Mouse (Mus musculus): ENCODE results near the gene Tc2n. TPM values are rescaled to one million over a fixed set of nuclear protein-coding genes. Genes with fewer than 3 reads are reported as not detected.
A peak's percentile ranks its signal among the peaks of the same experiment; 100 is the strongest.

Gene Tc2n
- polyA plus RNA-seq, 1 experiment from 2014 or later: 0.32 TPM

GRCm38 (mm10) chr12:101758698-101759097, 40.4 kb upstream of the Tc2n start:
- Histone ChIP-seq H3K27me3 (ENCODE audit: control insufficient read depth, insufficient read depth, low read length) (no peaks in the 10 kb centered on the region), H3K27ac (replicated peaks in 1 of 2; ENCODE audit: control insufficient read depth in 1 of 2, insufficient read depth in 1 of 2, low read depth in 2 of 2, low read length in 2 of 2) (no peak overlapping the region), H3K4me2 (ENCODE audit: low read length) (no peak overlapping the region), H3K4me3 (ENCODE audit: control insufficient read depth in 1 of 2, insufficient read depth in 1 of 2, low read depth in 1 of 2, low read length in 2 of 2) (no peak overlapping the region), H3K36me3 (ENCODE audit: control insufficient read depth, insufficient read depth, low read length) (no peaks in the 10 kb centered on the region), H3K9me3 (ENCODE audit: control insufficient read depth, low read length) (no peaks in the 10 kb centered on the region), H3K4me1 (ENCODE audit: control insufficient read depth in 2 of 2, insufficient read depth in 2 of 2, low read length in 2 of 2) (no peaks in the 10 kb centered on the region), H3K9ac (ENCODE audit: low read length) (no peak overlapping the region)
- no peak for ATAC-seq (ENCODE audit: insufficient number of reproducible peaks, insufficient read depth, low FRiP score, low read depth)

- H3K4me3 ChIP-seq (ENCODE audit: control insufficient read depth in 1 of 2, insufficient read depth in 1 of 2, low read depth in 1 of 2, low read length in 2 of 2): no peak overlapping the region
- no peaks in the 10 kb centered on the region for H3K9me3 ChIP-seq (ENCODE audit: control insufficient read depth, low read length)
- H3K9ac ChIP-seq (ENCODE audit: low read length): no peak overlapping the region
- H3K27me3 ChIP-seq (ENCODE audit: control insufficient read depth, insufficient read depth, low read length): no peaks in the 10 kb centered on the region
- no peaks in the 10 kb centered on the region for H3K4me1 ChIP-seq (ENCODE audit: control insufficient read depth in 2 of 2, insufficient read depth in 2 of 2, low read length in 2 of 2)
- ATAC-seq (ENCODE audit: insufficient number of reproducible peaks, insufficient read depth, low FRiP score, low read depth): no peak
- WGBS: 43% methylated on average over 2 of the region's 2 CpGs
- H3K4me2 ChIP-seq (ENCODE audit: low read length): no peak overlapping the region
- no peaks in the 10 kb centered on the region for H3K36me3 ChIP-seq (ENCODE audit: control insufficient read depth, insufficient read depth, low read length)
- no peak overlapping the region for H3K27ac ChIP-seq (replicated peaks in 1 of 2; ENCODE audit: control insufficient read depth in 1 of 2, insufficient read depth in 1 of 2, low read depth in 2 of 2, low read length in 2 of 2)
Measured at GRCm38 (mm10) chr12:101742375-101742774, 24.1 kb upstream of the Tc2n start.

- no peak overlapping the region for H3K4me3 ChIP-seq (ENCODE audit: control insufficient read depth in 1 of 2, insufficient read depth in 1 of 2, low read depth in 1 of 2, low read length in 2 of 2)
- no peak overlapping the region for H3K4me2 ChIP-seq (ENCODE audit: low read length)
- H3K9ac ChIP-seq (ENCODE audit: low read length): no peak overlapping the region
- H3K36me3 ChIP-seq (ENCODE audit: control insufficient read depth, insufficient read depth, low read length): no peaks in the 10 kb centered on the region
- 16% methylated on average over 2 of the region's 2 CpGs for WGBS
- no peaks in the 10 kb centered on the region for H3K4me1 ChIP-seq (ENCODE audit: control insufficient read depth in 2 of 2, insufficient read depth in 2 of 2, low read length in 2 of 2)
- no peaks in the 10 kb centered on the region for H3K9me3 ChIP-seq (ENCODE audit: control insufficient read depth, low read length)
- ATAC-seq (ENCODE audit: insufficient number of reproducible peaks, insufficient read depth, low FRiP score, low read depth): no peak; the same call in 1 of the 2 replicates
- H3K27ac ChIP-seq (replicated peaks in 1 of 2; ENCODE audit: control insufficient read depth in 1 of 2, insufficient read depth in 1 of 2, low read depth in 2 of 2, low read length in 2 of 2): no peak overlapping the region
- H3K27me3 ChIP-seq (ENCODE audit: control insufficient read depth, insufficient read depth, low read length): no peaks in the 10 kb centered on the region
Measured at GRCm38 (mm10) chr12:101740486-101740885, 22.2 kb upstream of the Tc2n start.

GRCm38 (mm10) chr12:101740045-101740444, 21.7 kb upstream of the Tc2n start:
- Histone ChIP-seq H3K4me3 (ENCODE audit: control insufficient read depth in 1 of 2, insufficient read depth in 1 of 2, low read depth in 1 of 2, low read length in 2 of 2) (no peak overlapping the region), H3K27me3 (ENCODE audit: control insufficient read depth, insufficient read depth, low read length) (no peaks in the 10 kb centered on the region), H3K4me1 (ENCODE audit: control insufficient read depth in 2 of 2, insufficient read depth in 2 of 2, low read length in 2 of 2) (no peaks in the 10 kb centered on the region), H3K36me3 (ENCODE audit: control insufficient read depth, insufficient read depth, low read length) (no peaks in the 10 kb centered on the region), H3K9ac (ENCODE audit: low read length) (no peak overlapping the region), H3K27ac (replicated peaks in 1 of 2; ENCODE audit: control insufficient read depth in 1 of 2, insufficient read depth in 1 of 2, low read depth in 2 of 2, low read length in 2 of 2) (no peak overlapping the region), H3K9me3 (ENCODE audit: control insufficient read depth, low read length) (no peaks in the 10 kb centered on the region), H3K4me2 (ENCODE audit: low read length) (no peak overlapping the region)
- WGBS: 40% methylated on average over 2 of the region's 2 CpGs
- no peak for ATAC-seq (ENCODE audit: insufficient number of reproducible peaks, insufficient read depth, low FRiP score, low read depth)

GRCm38 (mm10) chr12:101718755-101719150, 430 bp upstream of the Tc2n start:
- H3K4me2 ChIP-seq (ENCODE audit: low read length): peak overlapping the region; percentile 100
- ATAC-seq (ENCODE audit: insufficient number of reproducible peaks, insufficient read depth, low FRiP score, low read depth): peak; percentile 47; the same call in 1 of the 2 replicates
- no peaks in the 10 kb centered on the region for H3K36me3 ChIP-seq (ENCODE audit: control insufficient read depth, insufficient read depth, low read length)
- H3K9ac ChIP-seq (ENCODE audit: low read length): no peak overlapping the region
- H3K4me1 ChIP-seq (ENCODE audit: control insufficient read depth in 2 of 2, insufficient read depth in 2 of 2, low read length in 2 of 2): no peaks in the 10 kb centered on the region; a peak in 1 of 4 replicates
- no peak overlapping the region for H3K27ac ChIP-seq (replicated peaks in 1 of 2; ENCODE audit: control insufficient read depth in 1 of 2, insufficient read depth in 1 of 2, low read depth in 2 of 2, low read length in 2 of 2)
- H3K27me3 ChIP-seq (ENCODE audit: control insufficient read depth, insufficient read depth, low read length): peaks cover 13% of the 10 kb centered on the region
- no peaks in the 10 kb centered on the region for H3K9me3 ChIP-seq (ENCODE audit: control insufficient read depth, low read length)
- 1% methylated on average over 9 of the region's 9 CpGs for WGBS
- H3K4me3 ChIP-seq (ENCODE audit: control insufficient read depth in 1 of 2, insufficient read depth in 1 of 2, low read depth in 1 of 2, low read length in 2 of 2): peak overlapping the region; percentile 65 to 70

GRCm38 (mm10) chr12:101699176-101699575, 19.1 kb downstream of the Tc2n start:
- H3K4me2 ChIP-seq (ENCODE audit: low read length): no peak overlapping the region
- ATAC-seq (ENCODE audit: insufficient number of reproducible peaks, insufficient read depth, low FRiP score, low read depth): no peak
- 72% methylated on average over 3 of the region's 3 CpGs for WGBS
- no peaks in the 10 kb centered on the region for H3K4me1 ChIP-seq (ENCODE audit: control insufficient read depth in 2 of 2, insufficient read depth in 2 of 2, low read length in 2 of 2)
- no peak overlapping the region for H3K9ac ChIP-seq (ENCODE audit: low read length)
- no peaks in the 10 kb centered on the region for H3K9me3 ChIP-seq (ENCODE audit: control insufficient read depth, low read length)
- H3K4me3 ChIP-seq (ENCODE audit: control insufficient read depth in 1 of 2, insufficient read depth in 1 of 2, low read depth in 1 of 2, low read length in 2 of 2): no peak overlapping the region
- H3K27ac ChIP-seq (replicated peaks in 1 of 2; ENCODE audit: control insufficient read depth in 1 of 2, insufficient read depth in 1 of 2, low read depth in 2 of 2, low read length in 2 of 2): no peak overlapping the region
- no peaks in the 10 kb centered on the region for H3K36me3 ChIP-seq (ENCODE audit: control insufficient read depth, insufficient read depth, low read length)
- H3K27me3 ChIP-seq (ENCODE audit: control insufficient read depth, insufficient read depth, low read length): no peaks in the 10 kb centered on the region

GRCm38 (mm10) chr12:101696521-101696920, 21.8 kb downstream of the Tc2n start:
- no peaks in the 10 kb centered on the region for H3K9me3 ChIP-seq (ENCODE audit: control insufficient read depth, low read length)
- no peaks in the 10 kb centered on the region for H3K36me3 ChIP-seq (ENCODE audit: control insufficient read depth, insufficient read depth, low read length)
- no peaks in the 10 kb centered on the region for H3K27me3 ChIP-seq (ENCODE audit: control insufficient read depth, insufficient read depth, low read length)
- no peak overlapping the region for H3K9ac ChIP-seq (ENCODE audit: low read length)
- no peak overlapping the region for H3K4me3 ChIP-seq (ENCODE audit: control insufficient read depth in 1 of 2, insufficient read depth in 1 of 2, low read depth in 1 of 2, low read length in 2 of 2)
- H3K4me1 ChIP-seq (ENCODE audit: control insufficient read depth in 2 of 2, insufficient read depth in 2 of 2, low read length in 2 of 2): no peaks in the 10 kb centered on the region
- WGBS: 77% methylated on average over 1 of the region's 1 CpGs
- no peak overlapping the region for H3K27ac ChIP-seq (replicated peaks in 1 of 2; ENCODE audit: control insufficient read depth in 1 of 2, insufficient read depth in 1 of 2, low read depth in 2 of 2, low read length in 2 of 2)
- H3K4me2 ChIP-seq (ENCODE audit: low read length): no peak overlapping the region
- no peak for ATAC-seq (ENCODE audit: insufficient number of reproducible peaks, insufficient read depth, low FRiP score, low read depth)

- H3K27me3 ChIP-seq (ENCODE audit: control insufficient read depth, insufficient read depth, low read length): no peaks in the 10 kb centered on the region
- H3K4me2 ChIP-seq (ENCODE audit: low read length): no peak overlapping the region
- no peak overlapping the region for H3K27ac ChIP-seq (replicated peaks in 1 of 2; ENCODE audit: control insufficient read depth in 1 of 2, insufficient read depth in 1 of 2, low read depth in 2 of 2, low read length in 2 of 2)
- H3K4me1 ChIP-seq (ENCODE audit: control insufficient read depth in 2 of 2, insufficient read depth in 2 of 2, low read length in 2 of 2): no peaks in the 10 kb centered on the region
- H3K9me3 ChIP-seq (ENCODE audit: control insufficient read depth, low read length): no peaks in the 10 kb centered on the region
- 76% methylated on average over 2 of the region's 2 CpGs for WGBS
- H3K36me3 ChIP-seq (ENCODE audit: control insufficient read depth, insufficient read depth, low read length): no peaks in the 10 kb centered on the region
- ATAC-seq (ENCODE audit: insufficient number of reproducible peaks, insufficient read depth, low FRiP score, low read depth): no peak
- H3K4me3 ChIP-seq (ENCODE audit: control insufficient read depth in 1 of 2, insufficient read depth in 1 of 2, low read depth in 1 of 2, low read length in 2 of 2): no peak overlapping the region
- H3K9ac ChIP-seq (ENCODE audit: low read length): no peak overlapping the region
Measured at GRCm38 (mm10) chr12:101680538-101680937, 37.8 kb downstream of the Tc2n start.
